Mouse (Mus musculus): ENCODE results near the gene Bbx. TPM values are rescaled to one million over a fixed set of nuclear protein-coding genes. Genes with fewer than 3 reads are reported as not detected.

Bbx gene
- polyA plus RNA-seq, 1 experiment, result 18.6 TPM

DNA sequence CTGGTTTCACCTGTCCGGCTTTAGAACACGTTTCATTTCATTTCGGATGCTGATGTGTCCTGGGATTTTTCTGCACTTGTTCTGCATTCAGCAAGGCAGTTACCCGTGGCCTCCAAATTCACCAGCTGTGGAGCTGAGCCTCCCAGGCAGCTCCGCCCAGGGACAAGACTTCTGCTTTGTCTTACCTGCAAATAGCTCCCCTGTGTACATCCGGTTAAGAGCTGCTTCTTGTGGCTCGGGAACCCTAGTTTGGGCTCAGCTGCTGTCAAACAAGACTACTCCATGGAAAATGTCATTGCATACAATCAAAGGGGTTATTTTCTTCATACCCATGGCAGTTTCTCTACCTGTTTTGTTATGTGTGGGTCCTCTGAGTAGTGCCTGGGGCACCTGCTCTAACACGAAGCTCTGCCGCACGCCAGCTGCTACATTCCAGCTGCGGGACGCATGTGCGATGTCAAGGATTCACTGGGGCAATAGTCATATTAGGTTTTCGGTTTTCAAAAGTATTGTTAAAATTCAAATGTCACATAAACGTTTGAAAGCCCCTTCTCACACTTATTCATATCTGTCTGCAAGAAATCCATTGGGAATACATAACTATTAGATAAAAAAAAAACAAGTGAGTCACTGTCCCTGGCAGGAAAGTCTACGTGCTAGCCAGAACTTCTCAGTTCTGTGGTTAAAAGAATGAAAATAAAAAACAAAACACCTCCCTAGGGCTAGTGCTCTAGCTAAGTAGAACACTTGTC, 264.8 kb downstream of the Bbx start:
- DNase-seq (ENCODE audit: low read depth), result no peak

GRCm38 (mm10) chr16:50160418-50161271, 271.5 kb downstream of the Bbx start:
- no peak for DNase-seq (ENCODE audit: low read depth)

GRCm38 (mm10) chr16:50158546-50158945, 273.6 kb downstream of the Bbx start:
- no peak for DNase-seq (ENCODE audit: low read depth)

DNA sequence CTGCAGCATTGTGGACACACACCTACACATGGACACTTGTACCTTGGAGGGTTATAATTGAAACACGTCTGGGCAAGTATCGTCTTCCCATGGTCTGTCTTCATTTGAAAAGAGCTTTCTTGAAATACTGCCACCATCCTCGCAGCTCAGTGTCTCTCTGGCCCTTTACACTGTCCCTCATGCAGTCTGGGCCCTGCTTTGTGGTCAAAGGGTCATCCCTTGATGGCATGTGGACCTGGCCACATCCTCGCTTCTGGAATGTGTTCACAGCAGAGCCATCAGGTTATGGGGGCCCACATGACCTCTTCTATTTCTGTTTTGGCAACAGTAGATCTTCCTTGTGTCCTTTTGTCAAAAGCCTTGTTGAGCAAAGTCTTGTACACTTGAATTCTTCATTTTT, 282.6 kb downstream of the Bbx start:
- no peak for DNase-seq (ENCODE audit: low read depth)

DNA sequence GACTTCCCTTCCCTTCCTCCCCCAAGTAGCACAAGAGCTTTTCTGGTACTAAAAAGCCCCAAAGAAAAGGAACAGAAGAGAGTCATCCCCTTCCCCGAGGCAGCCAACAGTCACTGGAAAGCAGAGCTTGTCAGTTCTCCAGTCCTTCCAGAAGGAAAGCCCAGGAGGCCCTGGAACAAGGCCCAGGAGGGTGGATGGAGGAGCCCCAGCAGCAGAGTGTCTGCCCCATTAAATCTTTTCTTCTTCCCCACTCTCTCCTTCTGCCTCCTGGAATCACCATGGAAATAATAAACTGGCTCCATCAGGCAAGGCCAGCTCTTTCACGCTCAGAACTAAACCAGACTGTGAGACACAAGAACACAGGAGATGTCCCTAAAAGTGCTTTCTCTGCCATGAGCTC, 284.3 kb downstream of the Bbx start:
- no peak for DNase-seq (ENCODE audit: low read depth)

Other genes starting within 250 kb of the Bbx start
- 0.36 and 0.70 TPM in 2 replicates for gene Ccdc54, start 158.8 kb upstream of the Bbx start, polyA plus RNA-seq (2012; rRNA removed)